Mouse (Mus musculus) stomach, embryonic 16.5 days (tissue): ENCODE measurements around the gene Gm3526. TPM values are rescaled to one million over a fixed set of nuclear protein-coding genes. Genes with fewer than 3 reads are reported as not detected.
"Not testable (repeated sequence)": the region's sequence is repeated elsewhere in the genome, so short reads cannot be mapped to it uniquely, and the experiment has no call there.

Experiments used
- ATAC-seq: fragments of 200-750 bp; cut with Nextera tagmentation; 2 replicates; pipeline ENCODE4 v1.8.0; 2017; ENCODE audit warnings: moderate number of reproducible peaks, moderate TSS enrichment; ENCODE audit not compliant: insufficient read depth, low FRiP score
- H3K27ac ChIP-seq: fragments of 300-500 bp; sonication (generic); 2 replicates; pipeline ENCODE4 v1.5.1; 2014; ENCODE audit warnings: low read length
- H3K27me3 ChIP-seq: fragments of 300-500 bp; sonication (generic); 2 replicates; pipeline ENCODE4 v1.6.1; 2014; ENCODE audit warnings: low read length, control low read depth, mixed read lengths; ENCODE audit not compliant: control insufficient read depth, insufficient read depth
- H3K36me3 ChIP-seq: fragments of 300-500 bp; sonication (generic); 2 replicates; pipeline ENCODE4 v1.6.1; 2014; ENCODE audit warnings: low read length; ENCODE audit not compliant: control insufficient read depth, insufficient read depth
- H3K4me1 ChIP-seq: fragments of 300-500 bp; sonication (generic); 2 replicates; pipeline ENCODE4 v1.6.1; 2014; ENCODE audit warnings: low read length, control low read depth, mixed read lengths; ENCODE audit not compliant: control insufficient read depth, insufficient read depth
- H3K4me2 ChIP-seq: fragments of 300-500 bp; sonication (generic); 2 replicates; pipeline ENCODE4 v1.6.1; 2014; ENCODE audit warnings: low read depth, low read length, mixed read lengths
- H3K4me3 ChIP-seq: fragments of 300-500 bp; sonication (generic); replicated peaks from 2 replicates; pipeline ENCODE4 v1.5.1; 2014; ENCODE audit warnings: mild to moderate bottlenecking, low read length
- H3K9ac ChIP-seq: fragments of 300-500 bp; sonication (generic); 2 replicates; pipeline ENCODE4 v1.6.1; 2014; ENCODE audit warnings: low read length
- H3K9me3 ChIP-seq: fragments of 300-500 bp; sonication (generic); replicated peaks from 2 replicates; pipeline ENCODE4 v1.6.1; 2016; ENCODE audit warnings: low read length, control low read depth; ENCODE audit not compliant: control insufficient read depth
- WGBS: fragments of 180-500 bp; shearing (Covaris S2); extraction: QIAGEN DNeasy Blood & Tissue Kit; methylation state at CpG from one replicate; pipeline ENCODE4 v1.1.7; 2014; 5-methylcytosine and 5-hydroxymethylcytosine counted together
- polyA plus RNA-seq: library from polyadenylated mRNA; unstranded; fragments of >200 nt; fragmentation: Nextera tagmentation; extraction: Ambion mirVana; gene quantifications from 2 replicates; pipeline ENCODE4 v1.2.1, GENCODE M21; 2015

Gene Gm3526
- not detected in 2 replicates for polyA plus RNA-seq

DNA sequence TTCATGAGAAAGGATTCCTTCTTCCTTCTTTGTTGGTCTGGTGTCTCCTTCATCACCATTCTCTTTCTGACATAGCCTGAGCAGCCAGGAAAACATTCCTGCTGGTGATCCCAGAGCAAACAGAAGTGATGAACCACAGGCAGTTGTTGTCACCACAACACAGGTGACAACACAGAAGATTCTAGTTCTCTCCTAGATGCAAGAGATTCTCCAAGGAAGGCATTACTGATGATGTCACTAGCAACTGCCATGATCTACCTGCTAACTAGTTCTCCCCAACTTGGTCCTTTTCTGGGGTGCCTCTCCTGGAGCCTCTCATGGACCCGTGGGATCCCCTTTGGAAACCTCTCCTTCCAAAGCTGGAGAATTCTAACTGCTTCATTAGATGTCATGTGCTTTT, at the start of gene Gm3526:
Gene Gm3526, minus strand, starts transcription at position 101 of the 400 bp plus-strand sequence.
- H3K27ac ChIP-seq, H3K36me3 ChIP-seq, H3K4me3 ChIP-seq, H3K9me3 ChIP-seq, H3K9ac ChIP-seq, H3K4me1 ChIP-seq, H3K27me3 ChIP-seq, H3K4me2 ChIP-seq, ATAC-seq: not testable (repeated sequence)
- WGBS = no CpG with 5 or more reads among the region's 1 CpGs

Other genes starting within 250 kb of the Gm3526 start
- 0.56 TPM in 1 of 2 replicates, not detected in the other for gene Gm3298, start 244.7 kb downstream of the Gm3526 start, polyA plus RNA-seq
- gene 4930555G01Rik, start 210.0 kb downstream of the Gm3526 start, polyA plus RNA-seq = not detected in 2 replicates
- 0.79 and 1.1 TPM in 2 replicates for gene Gm8281, start 189.5 kb downstream of the Gm3526 start, polyA plus RNA-seq
- gene Gm8279, start 129.1 kb downstream of the Gm3526 start, polyA plus RNA-seq = not detected in 2 replicates
- not detected in 2 replicates for gene Gm3317, start 96.0 kb downstream of the Gm3526 start, polyA plus RNA-seq
- gene Gm8271, start 74.8 kb downstream of the Gm3526 start, polyA plus RNA-seq = not detected in 2 replicates
- not detected in 2 replicates for gene Gm3542, start 74.3 kb upstream of the Gm3526 start, polyA plus RNA-seq
- 0.34 and 1.1 TPM in 2 replicates for gene Gm3500, start 128.5 kb upstream of the Gm3526 start, polyA plus RNA-seq
- 0.52 TPM in 1 of 2 replicates, not detected in the other for gene Gm3194, start 194.9 kb upstream of the Gm3526 start, polyA plus RNA-seq
- not detected in 2 replicates for gene Gm8246, start 217.2 kb upstream of the Gm3526 start, polyA plus RNA-seq
- gene Gm3187, start 223.6 kb upstream of the Gm3526 start, polyA plus RNA-seq = not detected in 2 replicates
- 0.75 and 0.85 TPM in 2 replicates for gene Gm3488, start 241.1 kb upstream of the Gm3526 start, polyA plus RNA-seq